Mouse (Mus musculus) liver, embryonic 16.5 days (tissue): ENCODE measurements at regions not wholly inside any gene's neighbourhood (a gene's known extent, or its start where the extent isn't known, plus 50 kb on each side); places are given as distances from the start of the nearest gene placed in this dataset.
A peak's percentile ranks its signal among the peaks of the same experiment; 100 is the strongest.

ENCODE experiments used
- ATAC-seq: fragments of 200-750 bp; cut with Nextera tagmentation; 2 replicates; pipeline ENCODE4 v1.8.0; 2017; ENCODE audit warnings: low read depth, mild to moderate bottlenecking, moderate number of reproducible peaks, moderate library complexity
- H3K27ac ChIP-seq: fragments of 300-500 bp; sonication (generic); 2 replicates; pipeline ENCODE4 v1.5.1; 2014; ENCODE audit warnings: mild to moderate bottlenecking, low read length
- H3K27me3 ChIP-seq: fragments of 300-500 bp; sonication (generic); 2 replicates; pipeline ENCODE4 v1.6.1; 2014; ENCODE audit warnings: low read depth, low read length, mixed read lengths; ENCODE audit not compliant: control insufficient read depth, insufficient read depth
- H3K36me3 ChIP-seq: fragments of 300-500 bp; sonication (generic); 2 replicates; pipeline ENCODE4 v1.6.1; 2014; ENCODE audit warnings: mild to moderate bottlenecking; ENCODE audit not compliant: control insufficient read depth, insufficient read depth
- H3K4me1 ChIP-seq: fragments of 300-500 bp; sonication (generic); 2 replicates; pipeline ENCODE4 v1.6.1; 2014; ENCODE audit warnings: low read depth, low read length, mixed read lengths; ENCODE audit not compliant: control insufficient read depth
- H3K4me2 ChIP-seq: fragments of 300-500 bp; sonication (generic); 2 replicates; pipeline ENCODE4 v1.6.1; 2014; ENCODE audit warnings: low read depth, low read length, mixed read lengths
- H3K4me3 ChIP-seq: fragments of 300-500 bp; sonication (generic); 2 replicates; pipeline ENCODE4 v1.5.1; 2014; ENCODE audit warnings: low read depth, mild to moderate bottlenecking, low read length
- H3K9ac ChIP-seq: fragments of 300-500 bp; sonication (generic); 2 replicates; pipeline ENCODE4 v1.6.1; 2014; ENCODE audit warnings: low read depth, low read length
- H3K9me3 ChIP-seq: fragments of 300-500 bp; sonication (generic); replicated peaks from 2 replicates; pipeline ENCODE4 v1.6.1; 2016; ENCODE audit warnings: low read length; ENCODE audit not compliant: control insufficient read depth
- WGBS: fragments of 180-500 bp; shearing (Covaris S2); extraction: QIAGEN DNeasy Blood & Tissue Kit; methylation state at CpG from one replicate; pipeline ENCODE4 v1.1.7; 2014; ENCODE audit not compliant: insufficient replicate concordance; 5-methylcytosine and 5-hydroxymethylcytosine counted together

GRCm38 (mm10) chr2:19785663-19786260 lies 123.8 kb upstream of the Etl4 start:
- Histone ChIP-seq H3K27me3 (no peaks in the 10 kb centered on the region), H3K27ac (no peak overlapping the region), H3K36me3 (no peaks in the 10 kb centered on the region), H3K4me1 (no peaks in the 10 kb centered on the region), H3K4me2 (no peak overlapping the region), H3K9ac (no peak overlapping the region), H3K9me3 (no peaks in the 10 kb centered on the region), H3K4me3 (no peak overlapping the region)
- ATAC-seq = no peak
- WGBS = 63% methylated on average over 6 of the region's 6 CpGs

- H3K27me3 ChIP-seq = no peaks in the 10 kb centered on the region
Measured at GRCm38 (mm10) chr2:19792177-19792576, 117.4 kb upstream of the Etl4 start.

GRCm38 (mm10) chr2:19796790-19797189 lies 112.8 kb upstream of the Etl4 start:
- Histone ChIP-seq H3K4me2 (no peak overlapping the region), H3K4me1 (no peaks in the 10 kb centered on the region), H3K9me3 (no peaks in the 10 kb centered on the region), H3K9ac (no peak overlapping the region), H3K27ac (no peak overlapping the region), H3K27me3 (no peaks in the 10 kb centered on the region), H3K4me3 (no peak overlapping the region), H3K36me3 (no peaks in the 10 kb centered on the region)
- ATAC-seq = peak; percentile 87
- 41% methylated on average over 2 of the region's 2 CpGs for WGBS

More at GRCm38 (mm10) chr2:19792177-19792576, 117.4 kb upstream of the Etl4 start:
- WGBS = 68% methylated on average over 6 of the region's 6 CpGs
- H3K4me2 ChIP-seq = no peak overlapping the region
- no peak overlapping the region for H3K27ac ChIP-seq
- no peaks in the 10 kb centered on the region for H3K9me3 ChIP-seq
- no peak for ATAC-seq
- no peaks in the 10 kb centered on the region for H3K36me3 ChIP-seq
- H3K9ac ChIP-seq = no peak overlapping the region
- H3K4me3 ChIP-seq = no peak overlapping the region
- no peaks in the 10 kb centered on the region for H3K4me1 ChIP-seq
